ENCODE assay signal across 13 mouse cellular contexts in the genomic region with DNA sequence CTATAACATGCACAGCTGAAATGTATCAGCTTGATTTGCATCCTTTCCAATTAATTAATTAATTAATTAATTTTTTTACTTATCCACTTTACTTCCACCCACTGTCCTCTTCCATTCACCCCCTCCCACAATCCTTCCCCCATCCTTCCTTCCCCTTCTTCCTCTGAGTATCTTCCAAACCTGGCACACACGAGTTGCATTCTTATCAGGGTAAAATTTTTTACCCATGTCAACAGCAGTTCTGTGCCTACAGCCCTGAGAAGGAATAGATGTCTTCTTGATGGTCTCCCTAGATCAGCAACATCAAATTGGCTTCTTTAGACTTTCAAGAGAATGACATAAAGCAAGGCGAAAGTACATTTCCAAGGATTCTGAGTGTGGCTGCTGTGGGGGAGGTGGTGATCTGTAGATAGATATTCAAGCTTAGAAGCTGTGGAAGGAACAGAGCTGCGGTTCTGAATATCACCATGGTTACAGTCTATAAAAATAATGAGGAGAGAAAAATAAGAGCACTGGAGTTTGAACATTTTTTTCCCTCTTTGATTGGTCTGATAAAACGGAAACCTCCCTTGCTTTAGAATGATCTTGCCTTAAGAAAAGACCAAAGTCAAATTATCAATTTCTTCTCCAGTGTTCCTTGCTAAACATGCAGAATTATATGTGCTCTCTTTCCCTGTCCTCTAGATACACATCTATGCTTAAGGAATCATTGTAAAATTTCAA. TPM values are rescaled to one million over a fixed set of nuclear protein-coding genes. Genes with fewer than 3 reads are reported as not detected.
DNase-seq lines count a peak whose midpoint lies in the region; ATAC-seq lines count a peak whose summit lies in the region.
"Had no signal": no experiment of that assay in that cellular context is flagged by ENCODE, and none has a peak within 500 bp of the region (broad histone marks: within the 10 kb centered on the region; RNA-seq: fewer than 3 reads in every experiment).

No protein-coding gene starts in this region.

- no peak overlapping the region for H3K4me2 ChIP-seq in midbrain, embryonic 12.5 days (replicated peaks)

- 0 out of 2 replicates have a peak overlapping the region, but pooled peaks have one; percentile 2 for H3K27ac ChIP-seq in midbrain, embryonic 12.5 days (replicated peaks)

- DNase-seq in layer of hippocampus, adult 18-20 months (ENCODE audit: low spot score in 2 of 2) = peak; percentile 32 to 70
- DNase-seq in layer of hippocampus, adult 9-10 months (ENCODE audit: low spot score) = no peak
- peak; percentile 24 to 57 for DNase-seq in frontal cortex, postnatal 10 days (ENCODE audit: low spot score in 2 of 2)
- peak; percentile 31 for DNase-seq in right cerebral cortex, postnatal 25 days
- DNase-seq in Muller cell, postnatal 12 days (ENCODE audit: inconsistent ontology term) = no peak
- no peak for DNase-seq in cerebellum, postnatal 25 days
- DNase-seq in thymus, adult 18-20 months = no peak
- DNase-seq: adrenal gland, postnatal 10 days; cerebellum, adult 8-10 months; heart, postnatal 14 days; kidney, adult 8-10 months had no signal

- 74% methylated on average over 4 of the region's 4 CpGs for WGBS in midbrain, embryonic 12.5 days

- H3K9me3 ChIP-seq in midbrain, embryonic 12.5 days = no peaks in the 10 kb centered on the region

- no peaks in the 10 kb centered on the region for H3K27me3 ChIP-seq in midbrain, embryonic 12.5 days

- H3K4me3 ChIP-seq in midbrain, embryonic 12.5 days = no peak overlapping the region

- ATAC-seq in midbrain, embryonic 12.5 days (ENCODE audit: low FRiP score, low read depth) = no peak
- ATAC-seq: Patski had no signal

- H3K4me1 ChIP-seq in midbrain, embryonic 12.5 days = no peaks in the 10 kb centered on the region

- no peak overlapping the region for H3K9ac ChIP-seq in midbrain, embryonic 12.5 days (replicated peaks)

- H3K36me3 ChIP-seq in midbrain, embryonic 12.5 days = no peaks in the 10 kb centered on the region

RNA-seq across cellular contexts. Expression of a gene that starts 22.8 kb away (rescaled TPM):
- total RNA-seq in layer of hippocampus, adult 18-20 months (2021) = 10 to 100 TPM; 29.2 to 29.9 TPM
- 6.1 and 6.9 TPM in 2 replicates for polyA plus RNA-seq in midbrain, embryonic 12.5 days (2016; fragmentation: Nextera tagmentation; extraction: Ambion mirVana)
- total RNA-seq: heart, postnatal 14 days had no signal

Comparison
In these comparisons a context has a peak if more than half of its experiments do, and no peak if none do; other contexts are left out.
1. DNase-seq: peak in layer of hippocampus, adult 18-20 months (2 of 2), frontal cortex, postnatal 10 days (2 of 2) and right cerebral cortex, postnatal 25 days (single experiment); none in layer of hippocampus, adult 9-10 months (single experiment), Muller cell, postnatal 12 days (single experiment), cerebellum, postnatal 25 days (0 of 2) and thymus, adult 18-20 months (0 of 2).